Comparison of ENCODE assay signal across 30 mouse cellular contexts in genomic region chr13:48468656-48469180, GRCm38 (mm10). TPM values are rescaled to one million over a fixed set of nuclear protein-coding genes. Genes with fewer than 3 reads are reported as not detected.
DNase-seq lines count a peak whose midpoint lies in the region; ATAC-seq and TF ChIP-seq lines count a peak whose summit lies in the region.
"Had no signal": no experiment of that assay in that cellular context is flagged by ENCODE, and none has a peak within 500 bp of the region (broad histone marks: within the 10 kb centered on the region; RNA-seq: fewer than 3 reads in every experiment).

No protein-coding gene starts in this region.

- 0 out of 2 replicates have a peak overlapping the region, but pooled peaks have one; percentile 13 for H3K4me3 ChIP-seq in E14TG2a.4 (replicated peaks; ENCODE audit: low read length)
- H3K4me3 ChIP-seq in kidney, embryonic 14.5 days (ENCODE audit: low read length): no peak overlapping the region
- H3K4me3 ChIP-seq: embryonic facial prominence, embryonic 10.5 days; embryonic facial prominence, embryonic 13.5 days; erythroblast, embryonic 14.5 days; forebrain, embryonic 12.5 days; forebrain, embryonic 15.5 days; heart, adult 2 months; heart, embryonic 12.5 days; heart, embryonic 15.5 days had no signal

- H3K9ac ChIP-seq in kidney, embryonic 14.5 days (ENCODE audit: low read depth, low read length): no peak overlapping the region
- H3K9ac ChIP-seq: embryonic facial prominence, embryonic 13.5 days; forebrain, embryonic 12.5 days; forebrain, embryonic 15.5 days; heart, embryonic 12.5 days; heart, embryonic 15.5 days; hindbrain, embryonic 14.5 days had no signal

- ATAC-seq in kidney, embryonic 14.5 days (ENCODE audit: low FRiP score, low TSS enrichment): no peak
- ATAC-seq: forebrain, embryonic 15.5 days; hindbrain, postnatal 0 days; inflammation-experienced regulatory T-cells, adult 6 months; intestine, embryonic 16.5 days had no signal

- peaks cover 8% of the 10 kb centered on the region; the same call in 1 of the 2 replicates for H3K27me3 ChIP-seq in E14TG2a.4 (ENCODE audit: insufficient read depth, low read length)
- no peaks in the 10 kb centered on the region for H3K27me3 ChIP-seq in kidney, embryonic 14.5 days (ENCODE audit: control insufficient read depth, insufficient read depth, low read length)
- H3K27me3 ChIP-seq: forebrain, embryonic 12.5 days; forebrain, embryonic 15.5 days had no signal

- no peaks in the 10 kb centered on the region for H3K9me3 ChIP-seq in E14TG2a.4 (ENCODE audit: low read length)
- no peaks in the 10 kb centered on the region for H3K9me3 ChIP-seq in kidney, embryonic 14.5 days (ENCODE audit: control insufficient read depth, low read length)
- H3K9me3 ChIP-seq: embryonic facial prominence, embryonic 10.5 days; embryonic facial prominence, embryonic 13.5 days; forebrain, embryonic 12.5 days; forebrain, embryonic 15.5 days; heart, embryonic 12.5 days; heart, embryonic 15.5 days had no signal

- no peak for TF ChIP-seq CTCF in E14TG2a.4 (conservative IDR thresholded peaks at IDR 0.05; ENCODE audit: low read length)

- H3K36me3 ChIP-seq in E14TG2a.4 (ENCODE audit: insufficient read depth, low read length): no peaks in the 10 kb centered on the region
- no peaks in the 10 kb centered on the region for H3K36me3 ChIP-seq in kidney, embryonic 14.5 days (ENCODE audit: control insufficient read depth, insufficient read depth, low read length)
- H3K36me3 ChIP-seq: embryonic facial prominence, embryonic 10.5 days; embryonic facial prominence, embryonic 13.5 days; forebrain, embryonic 12.5 days; forebrain, embryonic 15.5 days; heart, embryonic 12.5 days; heart, embryonic 15.5 days had no signal

- DNase-seq in heart, adult 11 months: peak; percentile 53
- DNase-seq in heart, adult 8-10 months (ENCODE audit: low spot score): no peak
- peak; percentile 62 for DNase-seq in R1 (ENCODE audit: low read depth, low spot score)
- DNase-seq in ovary, postnatal 14 days (ENCODE audit: low spot score): no peak
- DNase-seq: adrenal gland, adult 2 months; adrenal gland, postnatal 14 days; cerebellum, adult 11-12 months; cerebellum, adult 8-10 months; cerebellum, postnatal 10 days; cerebellum, postnatal 36 days; embryo, embryonic 11 days; gastrocnemius, postnatal 25 days; heart, adult 2 months; heart, postnatal 14 days; heart, postnatal 4 days had no signal

- WGBS in kidney, embryonic 14.5 days: 67% methylated on average over 15 of the region's 15 CpGs

- no peak overlapping the region for H3K27ac ChIP-seq in kidney, embryonic 14.5 days (ENCODE audit: low read depth, low read length)
- H3K27ac ChIP-seq: embryonic facial prominence, embryonic 10.5 days; embryonic facial prominence, embryonic 13.5 days; forebrain, embryonic 12.5 days; forebrain, embryonic 15.5 days; heart, adult 2 months; heart, embryonic 15.5 days; hindbrain, embryonic 14.5 days; hindbrain, postnatal 0 days had no signal

- H3K4me1 ChIP-seq in E14TG2a.4 (replicated peaks; ENCODE audit: low read depth, low read length): peaks cover 10% of the 10 kb centered on the region
- H3K4me1 ChIP-seq in kidney, embryonic 14.5 days (ENCODE audit: control insufficient read depth, insufficient read depth, low read length): no peaks in the 10 kb centered on the region
- H3K4me1 ChIP-seq: heart, embryonic 12.5 days; heart, embryonic 15.5 days had no signal

- no peak overlapping the region for H3K4me2 ChIP-seq in kidney, embryonic 14.5 days (replicated peaks; ENCODE audit: low read depth, low read length)
- H3K4me2 ChIP-seq: embryonic facial prominence, embryonic 13.5 days; forebrain, embryonic 12.5 days; forebrain, embryonic 15.5 days; heart, embryonic 12.5 days; heart, embryonic 15.5 days; hindbrain, embryonic 14.5 days had no signal

RNA-seq across cellular contexts. Expression of gene Zfp169, which starts 44.5 kb away (rescaled TPM):
- 1 to 10 TPM; 3.8 to 7.6 (median 5.4) TPM for total RNA-seq in heart, adult 8-10 months (2022)
- 2.3 and 4.0 TPM in 2 replicates for polyA plus RNA-seq in kidney, embryonic 14.5 days (2014; fragmentation: Nextera tagmentation; extraction: Ambion mirVana)

RNA-seq across cellular contexts. Expression of gene A830005F24Rik, which starts 44.7 kb away (rescaled TPM):
- total RNA-seq in heart, adult 8-10 months (2022): not detected
- 2.0 and 2.1 TPM in 2 replicates for polyA plus RNA-seq in kidney, embryonic 14.5 days (2014; fragmentation: Nextera tagmentation; extraction: Ambion mirVana)
- total RNA-seq: adrenal gland, adult 2 months; adrenal gland, postnatal 14 days; adrenal gland, postnatal 4 days; gastrocnemius, postnatal 25 days; heart, postnatal 14 days; heart, postnatal 4 days had no signal
- polyA plus RNA-seq: adrenal gland, adult 2 months; erythroblast, embryonic 14.5 days; gonadal fat pad, adult 2 months; heart, adult 2 months had no signal

Comparison
In these comparisons a context has a peak if more than half of its experiments do, and no peak if none do; other contexts are left out.
1. DNase-seq: peak in heart, adult 11 months (single experiment) and R1 (single experiment); none in heart, adult 8-10 months (single experiment) and ovary, postnatal 14 days (single experiment).